Mouse (Mus musculus) erythroblast, embryonic 14.5 days (primary cell): ENCODE results near the gene Drc3. TPM values are rescaled to one million over a fixed set of nuclear protein-coding genes. Genes with fewer than 3 reads are reported as not detected.

ENCODE experiments used
- H3K27me3 ChIP-seq: 2 replicates; pipeline ENCODE4 v1.6.1; 2012; ENCODE audit warnings: inconsistent platforms; ENCODE audit not compliant: control insufficient read depth
- H3K36me3 ChIP-seq: 2 replicates; pipeline ENCODE4 v1.6.1; 2012; ENCODE audit warnings: mild to moderate bottlenecking, inconsistent platforms; ENCODE audit not compliant: control insufficient read depth
- H3K4me1 ChIP-seq: 2 replicates; pipeline ENCODE4 v1.6.1; 2012; ENCODE audit warnings: inconsistent platforms; ENCODE audit not compliant: control insufficient read depth
- H3K4me3 ChIP-seq: replicated peaks from 2 replicates; pipeline ENCODE3; 2012; ENCODE audit warnings: moderate library complexity, mild to moderate bottlenecking, inconsistent platforms
- H3K9me3 ChIP-seq: 2 replicates; pipeline ENCODE4 v1.6.1; 2012; ENCODE audit warnings: low read length, inconsistent platforms, mixed read lengths; ENCODE audit not compliant: control insufficient read depth
- GATA1 ChIP-seq: IDR thresholded peaks from 2 replicates; pipeline ENCODE4 v1.6.1; 2012; ENCODE audit warnings: low read length, inconsistent platforms, mixed read lengths
- TAL1 ChIP-seq: IDR thresholded peaks from 3 replicates; pipeline ENCODE4 v1.6.1; 2012; ENCODE audit warnings: low read length, inconsistent platforms, mixed read lengths
- polyA plus RNA-seq: library from polyadenylated mRNA; stranded (reverse); fragments of >175 nt; gene quantifications from 2 replicates; pipeline ENCODE4 v1.2.3, GENCODE M21; 2012

The Drc3 gene
- not detected in 2 replicates for polyA plus RNA-seq

DNA sequence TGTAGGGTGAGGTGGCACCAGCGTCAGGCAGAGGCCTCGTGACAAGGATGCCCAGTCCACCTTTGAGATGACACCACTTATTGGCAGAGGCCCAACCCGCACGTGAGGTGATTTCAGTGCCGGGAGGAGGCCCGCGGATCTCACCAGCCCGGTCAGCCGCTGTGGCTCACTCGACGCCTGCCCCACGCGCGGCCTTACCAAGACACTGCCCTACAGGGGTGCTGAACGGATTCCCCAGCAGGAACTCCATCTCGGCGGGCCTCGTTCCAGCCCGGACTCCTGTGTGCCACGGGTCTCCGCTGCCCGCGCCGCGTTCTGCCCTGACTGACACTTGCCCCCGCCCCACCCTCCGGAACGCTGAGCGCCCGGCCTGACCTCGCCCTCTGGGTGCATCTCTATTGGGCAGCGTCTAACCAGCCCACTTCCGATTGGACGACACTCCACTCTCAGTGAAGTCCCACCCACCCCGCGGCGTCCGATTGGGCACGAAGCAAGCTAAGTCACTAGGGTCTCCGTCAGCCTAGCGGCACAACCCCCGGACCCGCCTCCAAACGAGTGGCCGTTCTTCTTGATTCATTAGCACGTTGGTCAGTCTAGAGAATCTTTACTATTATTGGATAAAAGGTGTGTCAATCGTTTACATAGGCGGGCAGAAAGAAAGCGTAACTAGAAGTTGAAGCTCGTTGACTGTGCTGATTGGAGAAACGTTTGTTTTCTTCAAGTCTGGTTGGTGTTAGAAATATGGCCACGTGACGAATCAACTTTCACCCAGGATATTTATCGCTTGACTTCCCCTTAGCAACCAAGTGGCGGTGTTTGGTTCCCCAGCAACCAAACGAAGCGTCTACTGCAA is at the start of gene Drc3, which contains the start of gene Tom1l2:
TSS of gene Drc3 (plus strand) at position 771 of the 853 bp plus-strand sequence.
TSS of gene Tom1l2 (minus strand) at position 347 of the 853 bp plus-strand sequence.
- TF ChIP-seq GATA1 (no peak; the same call in 1 of the 2 replicates), TAL1 (no peak)
- Histone ChIP-seq H3K4me3 (peak within 1 kb of the TSS; percentile 74), H3K27me3 (no peaks in the 10 kb centered on the region; the same call in 1 of the 2 replicates), H3K36me3 (peaks cover 3% of the 10 kb centered on the region), H3K4me1 (peaks cover 47% of the 10 kb centered on the region), H3K9me3 (no peaks in the 10 kb centered on the region)

- Histone ChIP-seq H3K4me1 (peaks cover 46% of the 10 kb centered on the region), H3K4me3 (no peak overlapping the region), H3K36me3 (peaks cover 12% of the 10 kb centered on the region), H3K9me3 (peaks cover 5% of the 10 kb centered on the region), H3K27me3 (no peaks in the 10 kb centered on the region)
- TF ChIP-seq TAL1, result no peak
- no peak for TF ChIP-seq GATA1
These were observed 49.6 kb upstream of the Drc3 start for GRCm38 (mm10) chr11:60303497-60303896.

DNA sequence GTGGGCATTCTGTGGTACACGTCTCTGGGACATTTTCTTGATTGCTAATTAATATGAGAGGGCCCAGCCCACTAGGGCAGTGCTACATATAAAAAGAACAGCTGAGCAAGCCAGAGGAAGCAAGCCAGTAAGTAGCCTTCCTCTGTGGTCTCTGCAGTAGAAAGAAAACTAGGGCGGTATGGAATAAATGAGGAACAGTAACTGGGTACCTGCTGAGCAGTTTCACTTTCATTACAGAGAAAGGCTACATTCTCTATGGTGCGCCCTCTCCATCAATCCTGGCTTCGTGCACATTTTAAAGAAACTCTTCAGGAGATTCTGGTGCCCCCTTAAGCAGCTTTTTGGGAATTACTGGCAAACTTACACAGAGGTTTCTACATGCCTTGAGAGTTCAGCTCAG is 47.5 kb upstream of the Drc3 start:
- Histone ChIP-seq H3K4me1 (peaks cover 56% of the 10 kb centered on the region), H3K27me3 (no peaks in the 10 kb centered on the region), H3K36me3 (peaks cover 12% of the 10 kb centered on the region), H3K9me3 (peaks cover 5% of the 10 kb centered on the region), H3K4me3 (no peak overlapping the region)
- no peak for TF ChIP-seq GATA1
- no peak for TF ChIP-seq TAL1

DNA sequence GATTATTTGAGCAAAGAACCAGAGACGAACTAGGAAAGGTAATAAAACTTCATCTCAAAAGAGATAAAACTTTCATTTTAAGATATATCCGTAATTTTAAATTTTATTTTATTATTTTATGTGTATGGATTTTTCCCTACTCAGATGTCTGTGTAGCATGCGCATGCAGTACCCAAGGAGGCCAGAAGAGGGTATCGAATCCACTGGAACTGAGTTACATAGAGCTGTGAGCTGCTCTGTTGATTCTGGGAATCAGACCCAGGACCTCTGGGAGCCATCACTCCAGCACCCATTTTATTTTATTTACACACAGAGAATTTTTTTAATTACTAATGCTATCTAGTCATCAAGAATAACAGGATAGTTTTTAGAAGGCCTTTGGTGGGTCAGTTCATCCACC is 46.3 kb upstream of the Drc3 start:
- H3K4me1 ChIP-seq, result peaks cover 57% of the 10 kb centered on the region
- peaks cover 12% of the 10 kb centered on the region for H3K36me3 ChIP-seq
- TF ChIP-seq TAL1 (no peak), GATA1 (no peak)

DNA sequence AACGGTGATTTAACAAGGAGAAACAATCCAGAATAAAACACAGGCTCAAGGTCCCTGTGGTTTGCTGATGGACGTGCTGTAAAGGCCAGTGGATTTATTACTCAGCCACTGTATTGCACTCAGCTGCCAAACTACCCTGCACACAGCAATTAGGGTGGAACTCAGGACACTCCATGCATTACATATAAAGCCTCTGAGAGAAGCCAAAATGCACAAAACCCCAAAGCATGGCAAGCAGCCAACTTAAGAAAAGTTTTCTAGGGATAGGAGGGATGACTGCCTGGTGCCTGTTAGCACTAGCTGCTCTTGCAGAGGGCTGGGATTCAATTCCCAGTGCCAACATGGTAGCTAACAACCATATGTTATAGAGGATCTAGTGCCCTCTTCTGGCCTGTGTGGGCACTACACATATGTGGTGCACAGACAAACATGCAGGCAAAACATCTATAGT is 45.7 kb upstream of the Drc3 start:
- no peaks in the 10 kb centered on the region for H3K27me3 ChIP-seq
- H3K36me3 ChIP-seq, result peaks cover 12% of the 10 kb centered on the region
- no peak for TF ChIP-seq GATA1
- no peak for TF ChIP-seq TAL1
- peaks cover 52% of the 10 kb centered on the region for H3K4me1 ChIP-seq
- H3K4me3 ChIP-seq, result no peak overlapping the region
- H3K9me3 ChIP-seq, result peaks cover 5% of the 10 kb centered on the region

More for the DNA sequence above, 46.3 kb upstream of the Drc3 start:
- peaks cover 5% of the 10 kb centered on the region for H3K9me3 ChIP-seq
- no peaks in the 10 kb centered on the region for H3K27me3 ChIP-seq
- no peak overlapping the region for H3K4me3 ChIP-seq

DNA sequence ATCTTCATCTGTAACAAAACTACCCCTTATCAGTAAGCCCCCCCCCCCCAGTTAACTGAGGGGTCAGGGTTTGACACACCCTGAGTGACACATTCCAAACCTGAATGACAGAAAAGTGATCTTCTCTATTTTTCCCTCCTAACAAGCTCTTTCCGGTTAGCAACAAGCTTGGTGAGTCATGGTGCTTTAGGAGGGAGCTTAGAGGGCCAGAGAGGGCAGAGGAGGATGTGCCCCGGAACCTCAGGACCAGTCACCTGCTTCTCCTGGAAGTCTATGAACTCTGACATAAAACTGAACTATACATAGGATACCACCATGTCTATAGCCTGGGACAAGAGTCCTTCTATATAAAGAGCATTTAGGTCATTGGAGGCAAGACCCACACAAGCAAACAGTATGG is 45.1 kb upstream of the Drc3 start:
- Histone ChIP-seq H3K4me3 (no peak overlapping the region), H3K27me3 (no peaks in the 10 kb centered on the region), H3K9me3 (peaks cover 5% of the 10 kb centered on the region), H3K4me1 (peaks cover 47% of the 10 kb centered on the region), H3K36me3 (peaks cover 12% of the 10 kb centered on the region)
- TF ChIP-seq TAL1 (no peak), GATA1 (no peak)

GRCm38 (mm10) chr11:60308506-60309116 is 44.5 kb upstream of the Drc3 start:
- TF ChIP-seq GATA1, result no peak
- TF ChIP-seq TAL1, result no peak
- H3K27me3 ChIP-seq, result no peaks in the 10 kb centered on the region
- H3K36me3 ChIP-seq, result peaks cover 13% of the 10 kb centered on the region
- no peak overlapping the region for H3K4me3 ChIP-seq
- peaks cover 43% of the 10 kb centered on the region for H3K4me1 ChIP-seq
- H3K9me3 ChIP-seq, result peaks cover 5% of the 10 kb centered on the region

DNA sequence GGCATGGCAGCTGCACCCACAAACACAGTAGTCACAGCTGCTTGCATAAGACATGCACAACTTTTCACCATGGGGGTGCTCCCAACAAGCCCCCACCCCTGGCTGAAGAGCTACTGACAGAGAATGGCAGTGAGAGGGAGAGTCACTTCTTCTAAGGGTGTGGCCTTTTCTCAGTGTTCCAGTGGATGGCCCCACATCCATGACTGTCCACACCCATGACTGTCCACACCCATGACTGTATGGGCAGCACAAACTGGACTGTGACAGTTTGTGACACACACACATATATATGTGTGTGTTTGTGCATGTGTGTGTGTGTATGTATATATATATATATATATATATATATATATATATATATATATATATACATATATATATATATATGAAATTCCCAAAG is 43.3 kb upstream of the Drc3 start:
- no peak overlapping the region for H3K4me3 ChIP-seq
- H3K9me3 ChIP-seq, result peaks cover 5% of the 10 kb centered on the region

More for the DNA sequence above, 43.3 kb upstream of the Drc3 start:
- Histone ChIP-seq H3K4me1 (peaks cover 43% of the 10 kb centered on the region), H3K36me3 (peaks cover 13% of the 10 kb centered on the region), H3K27me3 (no peaks in the 10 kb centered on the region)
- no peak for TF ChIP-seq TAL1
- no peak for TF ChIP-seq GATA1
